Comparison of ENCODE assay signal across 8 mouse cellular contexts in genomic region chr13:98925486-98926212, GRCm38 (mm10). TPM values are rescaled to one million over a fixed set of nuclear protein-coding genes. Genes with fewer than 3 reads are reported as not detected.
A peak's percentile ranks its signal among the peaks of the same experiment; 100 is the strongest.
DNase-seq lines count a peak whose midpoint lies in the region; ATAC-seq lines count a peak whose summit lies in the region.

No protein-coding gene starts in this region.

- no peaks in the 10 kb centered on the region for H3K36me3 ChIP-seq in hindbrain, embryonic 16.5 days (ENCODE audit: control insufficient read depth, insufficient read depth, low read length)
- peaks cover 21% of the 10 kb centered on the region for H3K36me3 ChIP-seq in megakaryocyte, embryonic 14.5 days (replicated peaks; ENCODE audit: low read length)

- intact Hi-C loops in left cerebral cortex, postnatal 10 days (cut with DNase I) = loop anchor here (10.0 kb wide), 1 partner anchor 149 kb away; no protein-coding TSS in a partner anchor

- H3K27me3 ChIP-seq in hindbrain, embryonic 16.5 days (replicated peaks; ENCODE audit: control insufficient read depth, insufficient read depth, low read length) = no peaks in the 10 kb centered on the region
- H3K27me3 ChIP-seq in megakaryocyte, embryonic 14.5 days (replicated peaks) = no peaks in the 10 kb centered on the region

- H3K9me3 ChIP-seq in hindbrain, embryonic 16.5 days (ENCODE audit: control insufficient read depth, low read length) = no peaks in the 10 kb centered on the region
- H3K9me3 ChIP-seq in megakaryocyte, embryonic 14.5 days = no peaks in the 10 kb centered on the region

- ATAC-seq in hindbrain, embryonic 16.5 days = peak; percentile 13; the same call in 1 of the 2 replicates

- peak overlapping the region; percentile 100 for H3K4me3 ChIP-seq in hindbrain, embryonic 16.5 days (ENCODE audit: low read length)
- H3K4me3 ChIP-seq in megakaryocyte, embryonic 14.5 days (replicated peaks) = peak overlapping the region; percentile 96

- DNase-seq in cerebellum, adult 9-10 months = peak; percentile 62
- DNase-seq in cerebellum, adult 11-12 months = no peak
- peak; percentile 61 to 73 for DNase-seq in cerebellum, postnatal 10 days
- peak; percentile 68 for DNase-seq in gastrocnemius, adult 18-20 months (ENCODE audit: low spot score)
- DNase-seq in left cerebral cortex, postnatal 10 days (ENCODE audit: extremely low spot score in 1 of 2, low spot score in 2 of 2) = peak; percentile 40 to 62
- DNase-seq in retina, postnatal 1 day = peak; percentile 79

- H3K9ac ChIP-seq in hindbrain, embryonic 16.5 days (ENCODE audit: low read depth, low read length) = peak overlapping the region; percentile 100

- H3K27ac ChIP-seq in hindbrain, embryonic 16.5 days (ENCODE audit: low read depth, low read length) = peak overlapping the region; percentile 99

- peaks cover 17% of the 10 kb centered on the region for H3K4me1 ChIP-seq in hindbrain, embryonic 16.5 days (ENCODE audit: control insufficient read depth, insufficient read depth, low read depth, low read length)
- H3K4me1 ChIP-seq in megakaryocyte, embryonic 14.5 days = peaks cover 35% of the 10 kb centered on the region

- under 1% methylated on average over 50 of the region's 66 CpGs for WGBS in hindbrain, embryonic 16.5 days

- H3K4me2 ChIP-seq in hindbrain, embryonic 16.5 days (ENCODE audit: low read length) = peak overlapping the region; percentile 66

RNA-seq across cellular contexts. Expression of gene Tnpo1, which starts 0.5 kb away (rescaled TPM):
- 10 to 100 TPM; 26.9 to 36.5 TPM for total RNA-seq in gastrocnemius, adult 18-20 months (2021)
- polyA plus RNA-seq in hindbrain, embryonic 16.5 days (2015; fragmentation: Nextera tagmentation; extraction: Ambion mirVana) = 36.2 and 41.4 TPM in 2 replicates
- 10 to 100 TPM; 66.4 to 66.9 TPM for total RNA-seq in left cerebral cortex, postnatal 10 days (2021)
- 0.41 and 2.3 TPM in 2 replicates for polyA plus RNA-seq in megakaryocyte, embryonic 14.5 days (2012; ENCODE audit: insufficient read depth, low replicate concordance)

RNA-seq across cellular contexts. Expression of gene 1700024P04Rik, which starts 58.7 kb away (rescaled TPM):
- not detected for total RNA-seq in gastrocnemius, adult 18-20 months (2021)
- polyA plus RNA-seq in hindbrain, embryonic 16.5 days (2015; fragmentation: Nextera tagmentation; extraction: Ambion mirVana) = not detected in 2 replicates
- not detected for total RNA-seq in left cerebral cortex, postnatal 10 days (2021)
- polyA plus RNA-seq in megakaryocyte, embryonic 14.5 days (2012; ENCODE audit: insufficient read depth, low replicate concordance) = not detected in 2 replicates
